Mouse (Mus musculus) midbrain, embryonic 12.5 days (tissue): ENCODE data around the gene 1700020D05Rik. TPM values are rescaled to one million over a fixed set of nuclear protein-coding genes. Genes with fewer than 3 reads are reported as not detected.

Experiments used
- ATAC-seq: fragments of 200-750 bp; cut with Nextera tagmentation; 2 replicates; pipeline ENCODE4 v1.8.0; 2017; ENCODE audit warnings: low read depth, moderate TSS enrichment, moderate library complexity; ENCODE audit not compliant: low FRiP score
- H3K27ac ChIP-seq: fragments of 300-500 bp; sonication (generic); replicated peaks from 2 replicates; pipeline ENCODE4 v1.5.1; 2016; ENCODE audit warnings: mild to moderate bottlenecking
- H3K27me3 ChIP-seq: fragments of 300-500 bp; sonication (generic); 2 replicates; pipeline ENCODE4 v1.6.1; 2016; ENCODE audit warnings: mild to moderate bottlenecking
- H3K36me3 ChIP-seq: fragments of 300-500 bp; sonication (generic); 2 replicates; pipeline ENCODE4 v1.6.1; 2016
- H3K4me1 ChIP-seq: fragments of 300-500 bp; sonication (generic); 2 replicates; pipeline ENCODE4 v1.6.1; 2016
- H3K4me2 ChIP-seq: fragments of 300-500 bp; sonication (generic); replicated peaks from 2 replicates; pipeline ENCODE4 v1.6.1; 2016; ENCODE audit warnings: mild to moderate bottlenecking, moderate library complexity
- H3K4me3 ChIP-seq: fragments of 300-500 bp; sonication (generic); 2 replicates; pipeline ENCODE4 v1.5.1; 2016; ENCODE audit warnings: mild to moderate bottlenecking
- H3K9ac ChIP-seq: fragments of 300-500 bp; sonication (generic); replicated peaks from 2 replicates; pipeline ENCODE4 v1.6.1; 2016; ENCODE audit warnings: mild to moderate bottlenecking, moderate library complexity
- H3K9me3 ChIP-seq: fragments of 300-500 bp; sonication (generic); 2 replicates; pipeline ENCODE4 v1.6.1; 2016; ENCODE audit warnings: mild to moderate bottlenecking
- WGBS: fragments of 180-500 bp; shearing (Covaris S2); methylation state at CpG from one replicate; pipeline ENCODE4 v1.1.7; 2016; 5-methylcytosine and 5-hydroxymethylcytosine counted together
- polyA plus RNA-seq: library from polyadenylated mRNA; unstranded; fragments of >200 nt; fragmentation: Nextera tagmentation; extraction: Ambion mirVana; gene quantifications from 2 replicates; pipeline ENCODE4 v1.2.1, GENCODE M21; 2016

1700020D05Rik gene
- polyA plus RNA-seq, 1 experiment from 2014 or later: not detected

- Histone ChIP-seq H3K27ac (no peak overlapping the region), H3K9me3 (no peaks in the 10 kb centered on the region), H3K4me3 (peak overlapping the region; percentile 72), H3K36me3 (peaks cover 10% of the 10 kb centered on the region; the same call in 1 of the 2 replicates), H3K9ac (peak overlapping the region; percentile 83; the same call in 1 of the 2 replicates), H3K27me3 (peaks cover 29% of the 10 kb centered on the region), H3K4me2 (peak overlapping the region; percentile 98), H3K4me1 (peaks cover 32% of the 10 kb centered on the region)
- 61% methylated on average over 8 of the region's 8 CpGs for WGBS
- ATAC-seq: no peak
Observed at GRCm38 (mm10) chr19:5455568-5455967, 48.0 kb downstream of the 1700020D05Rik start.

GRCm38 (mm10) chr19:5455037-5455436 is 48.5 kb downstream of the 1700020D05Rik start:
- H3K36me3 ChIP-seq: peaks cover 10% of the 10 kb centered on the region; the same call in 1 of the 2 replicates
- H3K27ac ChIP-seq: no peak overlapping the region
- 87% methylated on average over 12 of the region's 12 CpGs for WGBS
- H3K27me3 ChIP-seq: peaks cover 34% of the 10 kb centered on the region
- no peak overlapping the region for H3K4me3 ChIP-seq
- H3K4me1 ChIP-seq: peaks cover 31% of the 10 kb centered on the region
- ATAC-seq: no peak
- peak overlapping the region; percentile 98 for H3K4me2 ChIP-seq
- H3K9me3 ChIP-seq: no peaks in the 10 kb centered on the region
- no peak overlapping the region for H3K9ac ChIP-seq

Other genes with a start within 250 kb of the 1700020D05Rik start
- 32.5 and 32.8 TPM in 2 replicates for gene Pacs1, start 230.7 kb downstream of the 1700020D05Rik start, polyA plus RNA-seq
- gene Sf3b2, start 208.3 kb downstream of the 1700020D05Rik start, polyA plus RNA-seq: 411 and 418 TPM in 2 replicates
- gene Gal3st3, start 205.5 kb downstream of the 1700020D05Rik start, polyA plus RNA-seq: 20.4 and 24.1 TPM in 2 replicates
- gene Catsper1, start 168.0 kb downstream of the 1700020D05Rik start, polyA plus RNA-seq: not detected in 2 replicates
- 0.87 and 2.2 TPM in 2 replicates for gene Cst6, start 154.2 kb downstream of the 1700020D05Rik start, polyA plus RNA-seq
- gene Eif1ad, start 137.0 kb downstream of the 1700020D05Rik start, polyA plus RNA-seq: 75.9 and 79.9 TPM in 2 replicates
- 392 and 402 TPM in 2 replicates for gene Banf1, start 136.6 kb downstream of the 1700020D05Rik start, polyA plus RNA-seq
- gene Sart1, start 115.1 kb downstream of the 1700020D05Rik start, polyA plus RNA-seq: 115 and 118 TPM in 2 replicates
- gene Tsga10ip, start 101.3 kb downstream of the 1700020D05Rik start, polyA plus RNA-seq: 0.17 and 0.28 TPM in 2 replicates
- gene Drap1, start 78.8 kb downstream of the 1700020D05Rik start, polyA plus RNA-seq: 257 and 262 TPM in 2 replicates
- 52.4 and 60.3 TPM in 2 replicates for gene AI837181, start 78.6 kb downstream of the 1700020D05Rik start, polyA plus RNA-seq
- not detected in 2 replicates for gene Fosl1, start 56.2 kb downstream of the 1700020D05Rik start, polyA plus RNA-seq
- 10.1 TPM in 2 replicates for gene Ccdc85b, start 45.9 kb downstream of the 1700020D05Rik start, polyA plus RNA-seq
- 144 and 149 TPM in 2 replicates for gene Fibp, start 43.2 kb downstream of the 1700020D05Rik start, polyA plus RNA-seq
- 3.6 and 3.9 TPM in 2 replicates for gene Ctsw, start 35.3 kb downstream of the 1700020D05Rik start, polyA plus RNA-seq
- gene Efemp2, start 29.8 kb downstream of the 1700020D05Rik start, polyA plus RNA-seq: 57.9 and 68.9 TPM in 2 replicates
- gene Mus81, start 15.4 kb downstream of the 1700020D05Rik start, polyA plus RNA-seq: 47.7 and 50.1 TPM in 2 replicates
- gene Cfl1, start 13.3 kb downstream of the 1700020D05Rik start, polyA plus RNA-seq: 3,169 and 3,187 TPM in 2 replicates
- 35.9 and 36.0 TPM in 2 replicates for gene Snx32, start 6.8 kb upstream of the 1700020D05Rik start, polyA plus RNA-seq
- gene Ovol1, start 56.9 kb upstream of the 1700020D05Rik start, polyA plus RNA-seq: 0.08 and 0.14 TPM in 2 replicates
- 2.2 and 2.6 TPM in 2 replicates for gene Ap5b1, start 64.2 kb upstream of the 1700020D05Rik start, polyA plus RNA-seq
- 137 and 165 TPM in 2 replicates for gene Rnaseh2c, start 98.1 kb upstream of the 1700020D05Rik start, polyA plus RNA-seq
- gene Kat5, start 106.5 kb upstream of the 1700020D05Rik start, polyA plus RNA-seq: 80.4 and 81.6 TPM in 2 replicates
- 34.2 and 37.6 TPM in 2 replicates for gene Rela, start 133.7 kb upstream of the 1700020D05Rik start, polyA plus RNA-seq
- gene Sipa1, start 159.9 kb upstream of the 1700020D05Rik start, polyA plus RNA-seq: 18.8 and 20.6 TPM in 2 replicates
- 25.4 and 26.2 TPM in 2 replicates for gene Map3k11, start 185.0 kb upstream of the 1700020D05Rik start, polyA plus RNA-seq
- 34.1 and 37.4 TPM in 2 replicates for gene Pcnx3, start 185.1 kb upstream of the 1700020D05Rik start, polyA plus RNA-seq
- gene Kcnk7, start 200.6 kb upstream of the 1700020D05Rik start, polyA plus RNA-seq: 0.36 TPM in 1 of 2 replicates, not detected in the other
- 8.2 and 9.1 TPM in 2 replicates for gene Ehbp1l1, start 222.5 kb upstream of the 1700020D05Rik start, polyA plus RNA-seq
- 175 and 186 TPM in 2 replicates for gene Fam89b, start 225.9 kb upstream of the 1700020D05Rik start, polyA plus RNA-seq
- gene Ltbp3, start 237.1 kb upstream of the 1700020D05Rik start, polyA plus RNA-seq: 7.9 and 9.1 TPM in 2 replicates